Mouse (Mus musculus) lung, postnatal 25 days (tissue): ENCODE results near the gene Pcmt1.
A peak's percentile ranks its signal among the peaks of the same experiment; 100 is the strongest.
"Not testable (repeated sequence)": the region's sequence is repeated elsewhere in the genome, so short reads cannot be mapped to it uniquely, and the experiment has no call there.

ENCODE experiments used
- DNase-seq: peaks from one replicate; pipeline ENCODE4 v3.0.0; 2022; ENCODE audit warnings: low spot score

The Pcmt1 gene

DNA sequence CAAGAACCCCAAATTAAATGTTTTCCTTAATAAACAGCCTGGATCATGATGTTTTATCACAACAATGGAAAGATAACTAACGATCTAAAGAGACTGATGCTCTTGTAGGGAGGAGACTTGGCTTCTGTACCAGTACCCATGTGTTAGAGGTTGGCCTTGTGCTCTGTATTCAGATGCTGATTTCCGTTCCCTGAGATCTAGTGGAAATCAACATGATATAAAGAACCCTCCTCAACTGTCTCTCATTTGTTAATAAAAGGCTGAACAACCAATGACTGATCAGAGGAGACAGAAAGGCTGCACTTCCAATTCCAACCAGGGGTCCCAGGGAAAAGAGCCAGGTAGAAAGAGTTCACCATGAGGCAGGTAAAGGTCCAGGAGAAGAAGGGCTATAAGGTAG, 35.0 kb downstream of the Pcmt1 start:
- DNase-seq = no peak

DNA sequence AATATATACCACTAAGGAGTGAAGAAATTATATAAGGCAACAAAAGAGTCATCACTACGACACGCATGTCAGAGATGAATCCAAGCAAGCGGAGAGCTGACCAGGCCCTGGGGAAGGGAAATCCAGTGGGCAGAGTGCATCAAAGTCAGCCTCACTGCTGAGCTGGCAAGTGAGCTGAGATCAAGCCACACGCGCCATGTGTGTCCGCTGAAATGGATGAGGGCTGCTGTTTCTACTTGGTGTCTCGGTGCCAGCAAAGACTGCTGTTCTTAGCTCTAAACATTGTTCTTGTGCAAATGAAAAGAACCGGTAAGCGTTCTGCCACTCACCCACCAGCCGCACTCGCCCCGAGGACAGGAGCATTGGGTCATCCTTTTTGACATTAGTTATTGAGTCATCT, 40.6 kb downstream of the Pcmt1 start:
- DNase-seq = no peak

DNA sequence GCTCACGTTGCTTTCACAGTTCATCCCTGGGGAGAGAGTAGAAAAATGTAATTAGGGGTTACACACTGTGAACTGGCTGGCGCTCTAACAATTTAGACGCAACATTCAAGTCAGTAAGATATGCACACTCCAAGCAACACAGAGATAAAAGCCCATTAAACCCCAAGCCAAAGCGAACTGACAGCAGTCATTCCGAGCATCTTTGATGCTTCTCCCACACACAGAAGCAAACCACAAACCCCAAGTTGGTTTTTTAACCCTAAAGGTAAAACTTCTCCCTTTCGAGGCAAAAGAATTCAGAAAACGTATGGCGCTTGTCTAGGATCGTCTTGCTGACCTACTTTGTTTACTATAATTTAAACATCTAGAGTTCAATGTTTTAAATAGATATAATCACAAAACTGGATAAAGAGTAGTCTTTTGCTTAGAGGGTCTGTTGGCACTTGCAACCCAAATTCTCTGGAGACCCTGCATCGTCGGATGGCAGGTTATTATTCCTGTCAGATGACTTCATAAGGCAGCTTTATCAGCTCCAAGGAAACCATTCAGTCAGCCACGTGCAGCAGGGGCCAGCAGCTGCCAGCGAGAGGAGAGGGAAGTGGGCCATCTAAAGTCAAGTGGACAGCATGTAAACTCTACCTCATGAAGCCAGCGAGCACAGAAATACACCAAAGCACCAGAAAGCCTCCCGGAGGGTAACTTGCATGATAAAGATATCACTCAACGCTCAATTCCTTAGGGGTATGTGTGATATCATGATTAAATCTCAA, 49.8 kb downstream of the Pcmt1 start:
- no peak for DNase-seq

GRCm38 (mm10) chr10:7630286-7630685, 50.6 kb downstream of the Pcmt1 start:
- DNase-seq = no peak

DNA sequence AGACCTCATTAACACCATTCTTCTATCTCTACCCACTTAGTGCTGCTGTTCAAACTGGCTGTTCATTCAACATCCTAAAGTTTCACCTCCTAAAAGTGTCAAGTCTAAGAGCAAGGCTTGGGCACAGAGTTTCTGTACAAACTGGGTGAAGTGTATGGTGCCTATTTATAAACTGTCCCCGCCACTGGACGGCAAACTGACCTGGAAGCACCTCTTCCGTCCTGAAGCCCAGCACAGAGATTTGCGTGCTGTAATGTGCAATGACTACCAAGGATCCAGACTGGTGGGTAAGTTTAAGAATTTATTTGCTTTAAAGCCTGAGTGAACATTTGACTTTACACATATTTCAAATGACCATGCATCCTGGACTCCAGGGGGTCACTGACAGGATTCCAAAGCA, 51.8 kb downstream of the Pcmt1 start:
- no peak for DNase-seq

GRCm38 (mm10) chr10:7623861-7624518, 56.9 kb downstream of the Pcmt1 start:
- DNase-seq = no peak

GRCm38 (mm10) chr10:7622378-7622777, 58.6 kb downstream of the Pcmt1 start:
- DNase-seq = no peak

DNA sequence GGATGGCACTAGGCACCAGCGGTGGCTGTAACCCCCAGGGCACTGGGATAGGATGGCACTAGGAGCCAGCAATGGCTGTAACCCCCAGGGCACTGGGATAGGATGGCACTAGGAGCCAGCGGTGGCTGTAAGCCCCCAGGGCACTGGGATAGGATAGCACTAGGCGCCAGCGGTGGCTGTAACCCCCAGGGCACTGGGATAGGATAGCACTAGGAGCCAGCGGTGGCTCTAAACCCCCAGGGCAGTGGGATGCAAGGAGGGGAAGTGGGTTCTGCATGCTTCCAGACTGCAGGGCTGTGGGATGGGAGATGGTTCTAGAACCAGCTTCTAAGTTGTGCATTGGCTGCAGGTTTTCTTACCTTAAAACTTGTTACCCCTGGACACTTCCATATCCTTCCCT, 60.2 kb downstream of the Pcmt1 start:
- DNase-seq = no peak

DNA sequence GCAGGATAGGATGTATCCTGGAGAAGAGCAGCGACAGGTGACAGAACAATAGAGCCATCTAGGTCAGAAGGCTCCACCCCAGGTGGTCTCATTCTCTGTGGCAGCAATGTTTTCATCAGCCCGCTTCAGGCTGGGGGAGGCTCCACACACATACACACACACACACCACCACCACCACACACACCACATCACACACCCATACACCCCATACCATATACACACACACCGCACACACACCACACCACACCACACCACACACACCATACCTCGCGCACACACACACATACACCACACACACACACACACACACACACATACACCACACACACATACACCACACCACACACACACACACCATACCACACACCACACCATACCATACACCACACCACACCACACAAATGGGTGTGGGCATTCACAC, 61.1 kb downstream of the Pcmt1 start:
- DNase-seq = no peak

GRCm38 (mm10) chr10:7617556-7617955, 63.4 kb downstream of the Pcmt1 start:
- DNase-seq = not testable (repeated sequence)

DNA sequence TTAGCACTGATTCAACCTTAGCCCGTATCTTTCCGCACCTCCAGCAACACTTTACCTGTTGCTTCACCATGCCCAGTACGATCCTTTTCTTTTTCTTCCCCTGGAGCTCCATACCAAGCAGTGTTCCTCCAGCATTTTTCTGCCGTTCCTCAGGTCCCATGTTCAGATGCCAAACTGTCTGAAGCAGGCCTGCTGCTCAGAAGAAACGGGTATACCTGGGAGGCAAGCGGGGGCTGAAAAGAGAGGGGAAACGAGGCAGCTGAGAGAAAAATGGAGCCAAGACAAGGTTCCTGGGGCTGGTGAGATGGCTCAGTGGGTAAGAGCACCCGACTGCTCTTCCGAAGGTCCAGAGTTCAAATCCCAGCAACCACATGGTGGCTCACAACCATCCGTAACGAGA, 63.8 kb downstream of the Pcmt1 start:
- DNase-seq = not testable (repeated sequence)

- no peak for DNase-seq
These were observed 66.1 kb downstream of the Pcmt1 start for GRCm38 (mm10) chr10:7614834-7615233.

- DNase-seq = not testable (repeated sequence)
These were observed 68.7 kb downstream of the Pcmt1 start for GRCm38 (mm10) chr10:7612210-7612609.

- DNase-seq = no peak
These were observed 69.3 kb downstream of the Pcmt1 start for GRCm38 (mm10) chr10:7611647-7612046.

DNA sequence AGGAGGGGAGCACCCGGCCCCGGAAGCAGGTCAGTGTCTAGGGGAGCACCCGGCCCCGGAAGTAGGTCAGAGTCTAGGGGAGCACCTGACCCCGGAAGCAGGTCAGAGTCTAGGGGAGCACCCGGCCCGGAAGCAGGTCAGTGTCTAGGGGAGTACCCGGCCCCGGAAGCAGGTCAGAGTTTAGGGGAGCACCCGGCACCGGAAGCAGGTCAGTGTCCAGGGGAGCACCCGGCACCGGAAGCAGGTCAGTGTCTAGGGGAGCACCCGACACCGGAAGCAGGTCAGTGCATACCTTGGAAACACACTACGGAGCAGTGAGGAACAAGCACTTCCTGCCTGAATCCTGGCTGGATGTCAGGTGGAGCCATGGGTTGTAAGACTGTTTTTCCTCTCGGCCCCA, 72.3 kb downstream of the Pcmt1 start:
- DNase-seq = no peak

- no peak for DNase-seq
These were observed 74.5 kb downstream of the Pcmt1 start for GRCm38 (mm10) chr10:7606437-7606836.

GRCm38 (mm10) chr10:7605168-7605567, 75.8 kb downstream of the Pcmt1 start:
- DNase-seq = no peak

DNA sequence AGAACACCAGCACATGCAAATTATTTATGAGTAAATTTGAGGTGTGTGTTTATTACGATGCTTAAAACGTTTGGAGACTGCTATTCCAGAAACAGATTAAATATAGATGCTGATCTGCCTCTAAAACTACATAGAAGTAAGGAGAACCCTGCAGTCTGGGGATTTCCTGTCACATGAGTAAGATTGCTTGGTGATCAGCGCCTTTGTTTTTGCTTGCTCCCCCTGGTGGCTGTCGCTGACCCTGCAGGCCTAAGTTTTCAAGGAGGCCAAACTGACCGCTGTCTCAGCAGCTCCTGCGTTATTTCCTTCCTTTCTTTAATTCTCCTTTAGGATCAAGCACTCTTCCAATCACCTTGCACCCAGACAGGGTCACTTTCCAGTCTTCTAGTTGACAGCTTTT, 80.3 kb downstream of the Pcmt1 start:
- DNase-seq = peak; percentile 74

GRCm38 (mm10) chr10:7598177-7598576, 82.8 kb downstream of the Pcmt1 start:
- DNase-seq = no peak

GRCm38 (mm10) chr10:7596251-7596650, 84.7 kb downstream of the Pcmt1 start:
- DNase-seq = no peak

GRCm38 (mm10) chr10:7594797-7595196, 86.1 kb downstream of the Pcmt1 start:
- no peak for DNase-seq

GRCm38 (mm10) chr10:7590792-7591191, 90.1 kb downstream of the Pcmt1 start:
- DNase-seq = no peak

- no peak for DNase-seq
These were observed 90.7 kb downstream of the Pcmt1 start for GRCm38 (mm10) chr10:7590234-7590689.
